Comparison of ENCODE assay signal across 1 mouse cellular context in genomic region chr9:62819910-62820309, GRCm38 (mm10). TPM values are rescaled to one million over a fixed set of nuclear protein-coding genes. Genes with fewer than 3 reads are reported as not detected.
"Had no signal": no experiment of that assay in that cellular context is flagged by ENCODE, and none has a peak within 500 bp of the region (broad histone marks: within the 10 kb centered on the region; RNA-seq: fewer than 3 reads in every experiment).

No protein-coding gene starts in this region.

RNA-seq across cellular contexts. Expression of gene Calml4, which starts 38.0 kb away (rescaled TPM):
- total RNA-seq: neutrophil, adult 5-6 weeks had no signal
